20 mouse cellular contexts compared by ENCODE assay signal in genomic region chr10:79974668-79975067, GRCm38 (mm10). TPM values are rescaled to one million over a fixed set of nuclear protein-coding genes. Genes with fewer than 3 reads are reported as not detected.
"Had no signal": no experiment of that assay in that cellular context is flagged by ENCODE, and none has a peak within 500 bp of the region (broad histone marks: within the 10 kb centered on the region; RNA-seq: fewer than 3 reads in every experiment).

No protein-coding gene starts in this region.

- H3K9me3 ChIP-seq: intestine, embryonic 15.5 days; kidney, embryonic 15.5 days; limb, embryonic 13.5 days had no signal

- H3K27ac ChIP-seq: intestine, embryonic 15.5 days; kidney, embryonic 15.5 days; limb, embryonic 10.5 days; limb, embryonic 13.5 days; liver, embryonic 13.5 days; stomach, postnatal 0 days had no signal

- H3K4me3 ChIP-seq: intestine, embryonic 15.5 days; kidney, embryonic 15.5 days; limb, embryonic 10.5 days; limb, embryonic 13.5 days; liver, embryonic 13.5 days had no signal

- H3K4me2 ChIP-seq: intestine, embryonic 15.5 days; kidney, embryonic 15.5 days; limb, embryonic 13.5 days; liver, embryonic 13.5 days had no signal

- H3K9ac ChIP-seq: intestine, embryonic 15.5 days; kidney, embryonic 15.5 days; limb, embryonic 13.5 days; liver, embryonic 13.5 days had no signal

- ATAC-seq: intestine, embryonic 15.5 days had no signal

- DNase-seq: kidney, adult 11 months; kidney, adult 8-10 months; kidney, postnatal 10 days; kidney, postnatal 36 days; liver; liver, embryonic 13.5 days; lung, adult 2 months; lung, postnatal 14 days; lung, postnatal 4 days; midbrain, embryonic 14.5 days; right cerebral cortex, postnatal 4 days; thymus, adult 18-20 months; thymus, postnatal 14 days; thymus, postnatal 4 days had no signal

RNA-seq across cellular contexts. Expression of gene Grin3b, which starts 4.2 kb away (rescaled TPM):
- total RNA-seq: megakaryocyte-erythroid progenitor cell, adult 5-6 weeks had no signal
- polyA plus RNA-seq: lung, adult 2 months had no signal
